Mouse (Mus musculus): ENCODE measurements around the gene Rnf135. TPM values are rescaled to one million over a fixed set of nuclear protein-coding genes. Genes with fewer than 3 reads are reported as not detected.
"Not testable (repeated sequence)": the region's sequence is repeated elsewhere in the genome, so short reads cannot be mapped to it uniquely, and the experiment has no call there.

The Rnf135 gene
- polyA plus RNA-seq, 1 experiment = 5.1 TPM

- no peak overlapping the region for H3ac ChIP-seq (ENCODE audit: control insufficient read depth, insufficient read length)
- H3K4me3 ChIP-seq = no peak overlapping the region
- no peaks in the 10 kb centered on the region for H3K36me3 ChIP-seq (ENCODE audit: control insufficient read depth, insufficient read depth)
- H3K79me2 ChIP-seq (ENCODE audit: control insufficient read depth, insufficient read depth) = no peaks in the 10 kb centered on the region
- no peaks in the 10 kb centered on the region for H3K27me3 ChIP-seq (ENCODE audit: control insufficient read depth, insufficient read depth, insufficient read length)
- TF ChIP-seq SRF (IDR thresholded peaks at IDR 0.05; ENCODE audit: control insufficient read depth, insufficient read length, low read depth) = no peak
- TF ChIP-seq POLR2A (IDR thresholded peaks at IDR 0.05; ENCODE audit: insufficient read length, low read depth) = no peak
- TF ChIP-seq MYOG (IDR thresholded peaks at IDR 0.05; ENCODE audit: control insufficient read depth in 1 of 3, insufficient read depth in 1 of 3, insufficient read length in 2 of 3, low read depth in 2 of 3) = no peak
- TF ChIP-seq POLR2AphosphoS2 (IDR thresholded peaks at IDR 0.05; ENCODE audit: insufficient read length, low read depth) = no peak
- no peak for TF ChIP-seq E2F4 (IDR thresholded peaks at IDR 0.05; ENCODE audit: insufficient read depth)
- TF ChIP-seq MAX (IDR thresholded peaks at IDR 0.05; ENCODE audit: low read depth) = no peak
- TF ChIP-seq TCF3 (IDR thresholded peaks at IDR 0.05; ENCODE audit: insufficient read length, low read depth) = no peak
- TF ChIP-seq USF1 (IDR thresholded peaks at IDR 0.05; ENCODE audit: low read depth) = no peak
- TF ChIP-seq TCF12 (IDR thresholded peaks at IDR 0.05; ENCODE audit: insufficient read depth, poor library complexity, severe bottlenecking) = no peak
- TF ChIP-seq MYOD1 (IDR thresholded peaks at IDR 0.05; ENCODE audit: control insufficient read depth in 1 of 3, insufficient read length in 2 of 3, low read depth in 2 of 3) = no peak
- no peak for TF ChIP-seq CEBPB (IDR thresholded peaks at IDR 0.05; ENCODE audit: insufficient read depth, poor library complexity, severe bottlenecking)
- no peak for TF ChIP-seq REST (IDR thresholded peaks at IDR 0.05; ENCODE audit: insufficient read depth, insufficient read length)
- no peak overlapping the region for H3K4me2 ChIP-seq (ENCODE audit: low read depth)
These were observed 35.9 kb upstream of the Rnf135 start for GRCm38 (mm10) chr11:80147748-80148147.

GRCm38 (mm10) chr11:80148313-80148712 is 35.3 kb upstream of the Rnf135 start:
- no peaks in the 10 kb centered on the region for H3K36me3 ChIP-seq (ENCODE audit: control insufficient read depth, insufficient read depth)
- no peak overlapping the region for H3K4me3 ChIP-seq
- TF ChIP-seq CEBPB (IDR thresholded peaks at IDR 0.05; ENCODE audit: insufficient read depth, poor library complexity, severe bottlenecking) (no peak), USF1 (IDR thresholded peaks at IDR 0.05; ENCODE audit: low read depth) (no peak), REST (IDR thresholded peaks at IDR 0.05; ENCODE audit: insufficient read depth, insufficient read length) (no peak), POLR2A (IDR thresholded peaks at IDR 0.05; ENCODE audit: insufficient read length, low read depth) (no peak), MYOG (IDR thresholded peaks at IDR 0.05; ENCODE audit: control insufficient read depth in 1 of 3, insufficient read depth in 1 of 3, insufficient read length in 2 of 3, low read depth in 2 of 3) (no peak), TCF3 (IDR thresholded peaks at IDR 0.05; ENCODE audit: insufficient read length, low read depth) (no peak), E2F4 (IDR thresholded peaks at IDR 0.05; ENCODE audit: insufficient read depth) (no peak)
- H3K4me2 ChIP-seq (ENCODE audit: low read depth) = no peak overlapping the region
- H3K79me2 ChIP-seq (ENCODE audit: control insufficient read depth, insufficient read depth) = no peaks in the 10 kb centered on the region
- H3K27me3 ChIP-seq (ENCODE audit: control insufficient read depth, insufficient read depth, insufficient read length) = no peaks in the 10 kb centered on the region
- H3ac ChIP-seq (ENCODE audit: control insufficient read depth, insufficient read length) = no peak overlapping the region

GRCm38 (mm10) chr11:80148974-80149373 is 34.7 kb upstream of the Rnf135 start:
- not testable (repeated sequence) for H3K79me2 ChIP-seq (ENCODE audit: control insufficient read depth, insufficient read depth); H3K27me3 ChIP-seq (ENCODE audit: control insufficient read depth, insufficient read depth, insufficient read length); H3K4me3 ChIP-seq; H3K36me3 ChIP-seq (ENCODE audit: control insufficient read depth, insufficient read depth); H3K4me2 ChIP-seq (ENCODE audit: low read depth); H3ac ChIP-seq (ENCODE audit: control insufficient read depth, insufficient read length)

- Histone ChIP-seq H3K4me3 (no peak overlapping the region), H3ac (ENCODE audit: control insufficient read depth, insufficient read length) (no peak overlapping the region), H3K79me2 (ENCODE audit: control insufficient read depth, insufficient read depth) (no peaks in the 10 kb centered on the region), H3K27me3 (ENCODE audit: control insufficient read depth, insufficient read depth, insufficient read length) (no peaks in the 10 kb centered on the region), H3K36me3 (ENCODE audit: control insufficient read depth, insufficient read depth) (no peaks in the 10 kb centered on the region), H3K4me2 (ENCODE audit: low read depth) (no peak overlapping the region)
- TF ChIP-seq TCF12 (IDR thresholded peaks at IDR 0.05; ENCODE audit: insufficient read depth, poor library complexity, severe bottlenecking) (no peak), E2F4 (IDR thresholded peaks at IDR 0.05; ENCODE audit: insufficient read depth) (no peak), TCF3 (IDR thresholded peaks at IDR 0.05; ENCODE audit: insufficient read length, low read depth) (no peak), POLR2A (IDR thresholded peaks at IDR 0.05; ENCODE audit: insufficient read length, low read depth) (no peak), USF1 (IDR thresholded peaks at IDR 0.05; ENCODE audit: low read depth) (no peak), CEBPB (IDR thresholded peaks at IDR 0.05; ENCODE audit: insufficient read depth, poor library complexity, severe bottlenecking) (no peak)
These were observed 34.1 kb upstream of the Rnf135 start for GRCm38 (mm10) chr11:80149412-80150023.

- Histone ChIP-seq H3K79me2 (ENCODE audit: control insufficient read depth, insufficient read depth) (no peaks in the 10 kb centered on the region), H3K4me3 (no peak overlapping the region), H3K27me3 (ENCODE audit: control insufficient read depth, insufficient read depth, insufficient read length) (no peaks in the 10 kb centered on the region), H3K4me2 (ENCODE audit: low read depth) (no peak overlapping the region), H3K36me3 (ENCODE audit: control insufficient read depth, insufficient read depth) (no peaks in the 10 kb centered on the region), H3ac (ENCODE audit: control insufficient read depth, insufficient read length) (no peak overlapping the region)
- TF ChIP-seq TCF3 (IDR thresholded peaks at IDR 0.05; ENCODE audit: insufficient read length, low read depth) = no peak
- no peak for TF ChIP-seq CEBPB (IDR thresholded peaks at IDR 0.05; ENCODE audit: insufficient read depth, poor library complexity, severe bottlenecking)
These were observed 33.1 kb upstream of the Rnf135 start for GRCm38 (mm10) chr11:80150566-80150965.

- Histone ChIP-seq H3K4me2 (ENCODE audit: low read depth) (no peak overlapping the region), H3K4me3 (no peak overlapping the region), H3K36me3 (ENCODE audit: control insufficient read depth, insufficient read depth) (no peaks in the 10 kb centered on the region), H3K27me3 (ENCODE audit: control insufficient read depth, insufficient read depth, insufficient read length) (no peaks in the 10 kb centered on the region), H3K79me2 (ENCODE audit: control insufficient read depth, insufficient read depth) (no peaks in the 10 kb centered on the region), H3ac (ENCODE audit: control insufficient read depth, insufficient read length) (no peak overlapping the region)
- TF ChIP-seq TCF3 (IDR thresholded peaks at IDR 0.05; ENCODE audit: insufficient read length, low read depth) = no peak
- no peak for TF ChIP-seq TCF12 (IDR thresholded peaks at IDR 0.05; ENCODE audit: insufficient read depth, poor library complexity, severe bottlenecking)
- TF ChIP-seq USF1 (IDR thresholded peaks at IDR 0.05; ENCODE audit: low read depth) = no peak
- TF ChIP-seq MYOG (IDR thresholded peaks at IDR 0.05; ENCODE audit: control insufficient read depth in 1 of 3, insufficient read depth in 1 of 3, insufficient read length in 2 of 3, low read depth in 2 of 3) = no peak
- TF ChIP-seq MAX (IDR thresholded peaks at IDR 0.05; ENCODE audit: low read depth) = no peak
- no peak for TF ChIP-seq SRF (IDR thresholded peaks at IDR 0.05; ENCODE audit: control insufficient read depth, insufficient read length, low read depth)
- no peak for TF ChIP-seq MYOD1 (IDR thresholded peaks at IDR 0.05; ENCODE audit: control insufficient read depth in 1 of 3, insufficient read length in 2 of 3, low read depth in 2 of 3)
These were observed 32.1 kb upstream of the Rnf135 start for GRCm38 (mm10) chr11:80151541-80151940.
